Mouse (Mus musculus): Measurements from ENCODE around the gene Mcm2.

Gene Mcm2

GRCm38 (mm10) chr6:88898534-88899048 is at the start of gene Mcm2:
TSS of gene Mcm2 (minus strand) at chr6:88898780.
- DNase-seq (ENCODE audit: low read depth, low spot score), result peak; percentile 99

DNA sequence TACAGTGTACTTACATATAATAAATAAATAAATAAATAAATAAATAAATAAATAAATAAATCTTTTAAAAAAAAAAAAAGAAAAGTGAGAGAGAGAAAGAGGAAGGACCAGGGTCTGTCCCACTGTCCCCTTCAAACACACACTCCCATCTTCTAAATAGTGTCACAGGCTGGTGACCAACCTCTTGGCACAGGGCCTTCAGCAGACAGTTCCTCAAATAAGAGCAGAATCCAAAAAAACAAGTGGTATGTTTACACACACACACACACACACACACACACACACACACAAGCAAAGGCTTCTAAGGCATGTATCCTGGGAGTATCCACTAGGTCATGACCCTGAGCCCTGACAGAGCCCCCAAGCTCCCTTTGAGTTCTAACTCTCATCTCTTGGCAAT is 49.2 kb upstream of the Mcm2 start:
- peak; percentile 40 for DNase-seq (ENCODE audit: low read depth, low spot score)

GRCm38 (mm10) chr6:88946442-88946841 is 47.9 kb upstream of the Mcm2 start:
- no peak for DNase-seq (ENCODE audit: low read depth, low spot score)

DNA sequence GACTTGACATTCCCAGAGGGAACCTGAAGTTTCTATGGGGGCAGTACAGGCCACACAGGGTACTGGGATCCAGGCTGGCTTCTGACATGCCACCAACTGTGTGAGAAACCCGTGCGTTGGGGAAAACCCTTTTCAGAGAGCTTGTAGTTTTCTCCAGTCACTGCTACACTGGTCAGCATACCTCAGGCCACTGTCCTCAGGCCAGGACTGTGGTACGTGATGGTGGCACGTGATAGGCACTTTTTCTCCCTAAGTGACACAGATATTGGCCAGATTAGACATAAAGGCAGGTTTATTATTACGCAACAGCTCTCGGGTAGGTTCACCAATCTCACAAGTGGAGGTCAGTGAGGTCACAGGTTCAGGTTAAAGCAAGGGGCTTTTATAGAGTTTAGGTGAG is 45.1 kb upstream of the Mcm2 start:
- no peak for DNase-seq (ENCODE audit: low read depth, low spot score)

DNA sequence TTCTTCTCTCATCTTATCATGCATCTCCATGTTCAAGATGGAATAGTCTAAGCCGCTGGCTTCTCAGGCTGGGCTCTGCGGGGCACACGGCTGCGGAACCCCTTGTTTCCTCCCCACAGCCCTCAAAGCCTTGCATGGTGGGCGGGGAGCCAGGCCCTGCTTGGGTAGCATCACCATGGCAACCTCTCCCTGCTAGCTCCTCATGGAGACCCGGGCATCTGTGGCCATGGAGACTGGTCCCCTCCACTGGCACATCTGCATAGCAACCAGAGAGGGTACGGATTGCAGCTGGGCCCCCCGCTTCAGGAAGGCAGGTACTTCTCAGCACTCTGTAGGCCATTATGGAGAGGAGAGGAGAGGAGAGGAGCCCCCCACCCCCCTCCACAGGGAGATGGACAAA is 44.0 kb upstream of the Mcm2 start:
- DNase-seq (ENCODE audit: low read depth, low spot score), result no peak

DNA sequence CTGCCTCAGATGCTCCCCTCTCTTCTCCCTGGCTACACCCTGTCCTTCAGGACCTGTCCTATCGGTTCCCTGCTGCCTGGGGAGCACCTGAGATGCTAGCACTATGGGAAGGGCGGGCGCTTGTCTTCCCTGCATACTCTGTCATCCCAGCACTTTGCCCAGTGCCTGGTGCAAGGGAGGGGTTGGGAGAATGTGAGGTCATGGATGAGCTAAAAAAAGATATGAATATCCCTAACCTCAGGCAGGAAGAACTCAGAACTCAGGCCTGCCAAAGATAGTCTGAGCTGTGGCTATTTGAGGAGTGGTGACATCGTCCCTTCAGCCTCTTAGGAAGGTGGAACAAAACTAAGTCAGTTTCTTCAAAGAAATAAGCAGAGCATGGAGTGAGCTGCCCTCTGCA is 43.0 kb upstream of the Mcm2 start:
- no peak for DNase-seq (ENCODE audit: low read depth, low spot score)

DNA sequence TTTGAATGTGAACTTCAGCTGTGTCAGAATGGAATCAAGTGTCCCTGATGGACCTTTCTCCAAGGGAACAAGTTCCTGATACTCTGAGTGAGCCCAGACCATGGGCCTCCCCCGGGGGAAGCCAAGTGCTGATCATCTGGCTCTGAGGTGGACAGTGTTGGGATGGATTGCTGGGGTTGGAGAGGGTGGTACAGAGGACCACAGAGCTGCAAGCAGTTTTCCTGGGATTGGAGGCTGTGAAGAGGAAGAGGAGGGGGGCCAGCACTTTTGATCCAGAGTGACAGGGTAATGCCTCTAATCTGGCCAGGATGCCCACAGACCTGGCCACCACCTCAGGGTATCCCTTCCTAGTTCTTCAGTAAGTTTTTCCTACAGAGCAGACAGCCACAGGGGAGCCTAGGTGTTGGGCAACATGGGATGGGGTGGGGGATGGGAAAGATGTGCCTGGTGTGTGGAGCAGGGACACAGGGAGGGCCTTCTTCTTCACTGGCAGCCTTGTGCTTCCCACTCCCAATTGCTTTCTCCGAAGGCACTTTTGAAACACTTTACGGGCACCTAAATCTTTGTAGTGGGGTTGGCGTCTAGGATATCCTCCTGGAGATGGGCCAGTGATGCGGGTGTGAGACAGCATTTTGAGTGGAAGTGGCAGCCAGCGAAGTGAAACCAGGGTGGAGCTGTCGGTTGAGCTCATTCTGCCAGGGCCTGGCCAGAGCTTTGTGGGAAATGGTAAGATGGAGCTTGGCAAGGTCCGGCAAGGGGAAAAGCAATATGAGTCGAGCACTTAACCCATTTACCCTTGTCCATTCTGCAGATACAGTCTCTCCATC is 41.7 kb upstream of the Mcm2 start:
- DNase-seq (ENCODE audit: low read depth, low spot score), result no peak

GRCm38 (mm10) chr6:88939281-88940089 is 40.9 kb upstream of the Mcm2 start:
- peak; percentile 79 for DNase-seq (ENCODE audit: low read depth, low spot score)

DNA sequence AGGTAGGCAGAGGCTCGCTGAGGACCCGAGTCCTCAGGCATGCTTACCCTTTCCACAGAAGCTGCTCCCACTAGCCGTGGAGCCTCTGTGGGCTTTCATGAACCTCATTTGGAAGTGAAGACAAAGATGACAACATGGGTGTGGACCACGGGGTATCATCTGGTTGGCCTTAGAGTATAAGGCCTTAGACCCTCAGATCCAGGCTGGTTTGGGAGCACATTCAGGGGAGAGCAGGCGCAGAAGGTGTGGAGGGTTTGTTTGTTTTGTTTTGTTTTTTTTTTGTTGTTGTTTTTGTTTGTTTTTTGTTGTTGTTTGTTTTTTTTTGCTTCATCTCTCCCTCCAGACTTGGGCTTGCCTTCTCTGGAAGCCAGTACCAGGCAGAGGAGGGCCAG is 40.1 kb upstream of the Mcm2 start:
- no peak for DNase-seq (ENCODE audit: low read depth, low spot score)

DNA sequence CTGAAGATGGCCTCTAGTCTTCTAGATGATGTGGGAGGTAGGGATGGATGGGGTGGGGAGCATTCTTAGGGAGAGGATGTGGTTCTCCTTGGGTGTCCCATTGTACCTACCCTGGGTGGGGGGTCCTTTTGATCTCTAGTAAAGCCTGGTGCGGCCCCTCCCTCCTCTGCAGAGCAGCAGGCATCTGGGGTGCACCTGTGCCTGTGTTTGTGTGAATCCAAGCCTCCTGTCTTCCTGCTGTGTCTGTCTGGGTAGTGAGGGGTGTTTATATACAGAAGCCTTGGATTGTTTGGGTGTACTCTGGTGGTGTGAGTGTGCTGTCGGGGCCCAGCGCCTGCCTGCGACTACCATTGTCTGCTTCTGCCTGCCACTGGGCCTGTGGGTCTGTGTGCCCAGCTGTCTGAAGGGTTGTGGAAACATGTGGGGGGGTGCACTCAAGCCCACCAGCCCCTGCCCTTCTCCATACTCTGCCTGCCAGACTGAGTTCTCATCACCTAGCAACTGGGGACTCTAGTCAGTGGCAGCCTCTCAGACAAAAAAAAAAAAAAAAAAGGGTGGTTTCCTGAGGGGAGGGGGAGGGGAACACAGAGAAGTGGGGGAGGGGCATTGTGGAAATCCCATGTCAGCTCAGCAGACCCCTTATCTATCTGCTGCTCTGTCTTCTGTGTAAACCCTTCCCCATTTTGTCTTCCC is 39.5 kb upstream of the Mcm2 start:
- peak; percentile 78 for DNase-seq (ENCODE audit: low read depth, low spot score)

GRCm38 (mm10) chr6:88937214-88937549 is 38.6 kb upstream of the Mcm2 start:
- DNase-seq (ENCODE audit: low read depth, low spot score), result no peak

DNA sequence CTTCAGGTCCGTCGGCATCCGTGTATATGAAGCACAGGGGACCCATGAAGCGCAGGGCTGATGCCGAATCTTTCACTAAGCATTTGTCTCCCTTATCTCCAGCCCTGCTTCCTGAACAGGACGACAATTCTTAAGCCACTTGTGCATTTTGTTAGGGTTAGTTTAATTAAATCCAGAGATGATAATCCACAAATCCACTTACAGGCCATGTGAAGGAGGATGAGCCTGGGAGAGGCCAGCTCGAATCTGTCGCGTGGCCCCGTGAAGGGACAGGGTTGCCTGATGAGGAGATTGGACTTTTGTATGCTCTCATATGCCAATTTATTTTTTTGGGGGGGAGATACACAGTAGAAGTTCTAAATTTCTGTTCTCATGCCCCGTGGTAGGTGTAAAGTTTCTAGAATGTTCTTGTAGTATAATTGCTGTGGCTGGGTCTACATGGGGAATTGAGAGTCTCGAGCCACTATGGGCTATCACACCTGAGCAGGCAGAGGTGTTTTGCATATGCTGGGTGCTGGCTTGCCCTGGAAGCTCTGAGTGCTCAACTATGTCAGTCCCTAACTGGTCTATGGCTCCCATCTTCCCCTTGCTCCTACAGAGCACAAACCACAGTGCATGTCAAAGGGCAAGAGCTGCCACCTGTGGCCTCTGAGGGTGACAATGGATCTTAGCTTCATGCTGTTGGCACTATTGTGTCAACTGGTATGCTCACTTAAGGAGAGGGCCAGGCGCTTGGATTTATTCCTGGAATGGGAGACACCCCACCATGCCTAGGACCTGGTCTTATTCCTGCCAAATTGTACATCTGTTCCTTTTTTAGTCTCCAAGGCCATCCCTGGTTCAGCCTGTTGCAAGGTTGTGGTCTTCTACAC is 38.0 kb upstream of the Mcm2 start:
- DNase-seq (ENCODE audit: low read depth, low spot score), result peak; percentile 89

DNA sequence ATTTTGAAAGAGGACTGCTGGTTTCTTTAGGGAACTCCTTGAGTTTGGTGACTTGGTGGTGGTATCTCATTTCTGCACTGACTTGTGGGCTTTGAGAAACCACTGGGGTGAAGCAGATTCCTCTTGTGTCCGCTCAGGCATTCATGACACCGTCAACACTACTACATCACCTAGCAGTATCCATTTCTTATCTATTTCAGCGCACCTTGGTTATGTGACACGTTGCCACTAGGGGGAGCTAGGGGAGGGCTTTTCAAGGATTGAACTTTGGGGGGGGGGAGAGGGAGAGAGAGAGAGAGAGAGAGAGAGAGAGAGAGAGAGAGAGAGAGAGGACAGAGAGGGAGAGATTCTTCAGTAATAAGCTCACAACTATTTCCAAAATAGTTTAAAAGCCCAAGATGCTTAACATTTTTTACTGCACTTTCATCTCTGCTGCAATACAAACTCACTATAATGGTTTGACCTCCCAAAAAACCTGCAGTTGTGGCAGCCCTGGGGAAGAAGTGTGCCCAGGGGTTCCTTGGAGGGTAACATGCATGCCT is 37.2 kb upstream of the Mcm2 start:
- DNase-seq (ENCODE audit: low read depth, low spot score), result peak; percentile 85

- DNase-seq (ENCODE audit: low read depth, low spot score), result no peak
Measured at GRCm38 (mm10) chr6:88934816-88935215, 36.2 kb upstream of the Mcm2 start.

DNA sequence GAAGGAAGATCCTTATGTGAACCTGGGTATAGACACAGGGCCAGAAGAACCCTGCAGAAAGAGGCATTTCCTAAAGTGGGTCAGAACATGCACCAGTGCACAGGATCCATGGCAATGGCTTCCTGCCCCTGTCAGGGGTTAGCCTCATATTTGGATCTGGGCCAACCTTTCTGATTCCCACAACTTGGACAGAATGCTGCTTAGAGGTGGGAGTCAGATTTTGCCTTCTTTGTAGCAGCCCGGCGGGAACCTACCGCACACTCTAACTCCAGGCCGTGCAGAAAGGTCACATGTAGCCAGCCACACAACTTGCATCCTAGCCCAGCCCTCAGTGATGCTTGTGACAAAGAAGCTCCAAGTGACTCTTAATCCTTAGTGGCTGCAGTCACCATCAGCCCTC is 35.6 kb upstream of the Mcm2 start:
- no peak for DNase-seq (ENCODE audit: low read depth, low spot score)

DNA sequence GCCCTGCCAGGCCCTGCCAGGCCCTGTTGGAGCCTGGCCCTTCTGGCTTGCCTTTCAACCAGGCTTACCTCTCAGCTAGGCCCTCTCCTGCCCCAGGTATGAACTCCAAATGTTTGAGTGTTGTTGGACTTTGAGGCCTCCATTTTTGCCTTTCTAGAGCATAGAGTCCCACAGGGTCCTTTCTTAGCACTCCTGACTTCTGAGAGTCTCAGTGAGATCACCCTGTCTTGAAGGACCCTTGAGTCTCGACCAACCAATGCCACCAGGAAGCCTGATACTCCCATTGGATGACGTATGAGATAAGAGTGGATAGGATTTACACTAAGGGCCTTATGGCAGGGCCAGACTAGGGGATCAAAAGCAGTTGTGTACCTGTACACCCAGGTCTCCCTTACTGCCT is 32.9 kb upstream of the Mcm2 start:
- no peak for DNase-seq (ENCODE audit: low read depth, low spot score)

GRCm38 (mm10) chr6:88930049-88930448 is 31.5 kb upstream of the Mcm2 start:
- no peak for DNase-seq (ENCODE audit: low read depth, low spot score)

- DNase-seq (ENCODE audit: low read depth, low spot score), result no peak
Measured at GRCm38 (mm10) chr6:88929451-88929850, 30.9 kb upstream of the Mcm2 start.

- no peak for DNase-seq (ENCODE audit: low read depth, low spot score)
Measured at GRCm38 (mm10) chr6:88928576-88928975, 30.0 kb upstream of the Mcm2 start.

- DNase-seq (ENCODE audit: low read depth, low spot score), result no peak
Measured at GRCm38 (mm10) chr6:88928026-88928425, 29.4 kb upstream of the Mcm2 start.

DNA sequence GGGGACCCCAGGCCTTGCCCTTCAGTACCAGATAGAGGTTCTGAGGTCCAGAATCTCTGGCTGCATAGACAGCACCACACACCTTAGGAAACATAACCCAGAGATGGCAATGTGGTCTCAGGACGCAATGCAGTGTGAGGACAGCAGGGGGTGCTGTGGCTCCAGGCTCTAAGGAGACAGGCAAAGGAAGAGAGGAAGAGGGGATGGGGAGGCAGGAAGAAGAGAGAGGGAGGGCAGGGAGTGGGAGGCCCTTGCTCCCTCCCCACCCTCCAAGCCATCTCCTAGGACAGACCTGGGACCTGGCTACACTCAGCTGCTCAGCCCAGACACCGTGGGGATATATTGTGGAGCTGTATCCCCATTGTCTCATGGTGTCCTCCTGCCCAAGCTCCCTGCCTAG is 29.0 kb upstream of the Mcm2 start:
- peak; percentile 65 for DNase-seq (ENCODE audit: low read depth, low spot score)
